Mouse (Mus musculus) limb, embryonic 13.5 days (tissue): Measurements from ENCODE around the gene Hist3h2ba. TPM values are rescaled to one million over a fixed set of nuclear protein-coding genes. Genes with fewer than 3 reads are reported as not detected.
A peak's percentile ranks its signal among the peaks of the same experiment; 100 is the strongest.

Source experiments
- ATAC-seq: fragments of 200-750 bp; cut with Nextera tagmentation; 2 replicates; pipeline ENCODE4 v1.8.0; 2017; ENCODE audit warnings: low read depth, moderate number of reproducible peaks, moderate TSS enrichment; ENCODE audit not compliant: low FRiP score
- H3K27ac ChIP-seq: fragments of 300-500 bp; sonication (generic); 2 replicates; pipeline ENCODE4 v1.5.1; 2015; ENCODE audit warnings: inconsistent platforms, mild to moderate bottlenecking, moderate library complexity
- H3K27me3 ChIP-seq: fragments of 300-500 bp; sonication (generic); 2 replicates; pipeline ENCODE4 v1.6.1; 2015; ENCODE audit warnings: mild to moderate bottlenecking, inconsistent platforms
- H3K36me3 ChIP-seq: fragments of 300-500 bp; sonication (generic); 2 replicates; pipeline ENCODE4 v1.6.1; 2015; ENCODE audit warnings: inconsistent platforms, mild to moderate bottlenecking, moderate library complexity
- H3K4me1 ChIP-seq: fragments of 300-500 bp; sonication (generic); 2 replicates; pipeline ENCODE4 v1.6.1; 2015; ENCODE audit warnings: inconsistent platforms
- H3K4me2 ChIP-seq: fragments of 300-500 bp; sonication (generic); replicated peaks from 2 replicates; pipeline ENCODE4 v1.6.1; 2015; ENCODE audit warnings: inconsistent platforms, mild to moderate bottlenecking, moderate library complexity
- H3K4me3 ChIP-seq: fragments of 300-500 bp; sonication (generic); 2 replicates; pipeline ENCODE4 v1.5.1; 2015; ENCODE audit warnings: moderate library complexity, mild to moderate bottlenecking, inconsistent platforms
- H3K9ac ChIP-seq: fragments of 300-500 bp; sonication (generic); 2 replicates; pipeline ENCODE4 v1.6.1; 2015; ENCODE audit warnings: mild to moderate bottlenecking, inconsistent platforms
- H3K9me3 ChIP-seq: fragments of 300-500 bp; sonication (generic); 2 replicates; pipeline ENCODE4 v1.6.1; 2016; ENCODE audit warnings: inconsistent platforms
- WGBS: fragments of 180-500 bp; shearing (Covaris S2); methylation state at CpG from one replicate; pipeline ENCODE4 v1.1.7; 2015; 5-methylcytosine and 5-hydroxymethylcytosine counted together
- polyA plus RNA-seq: library from polyadenylated mRNA; unstranded; fragments of >200 nt; fragmentation: Nextera tagmentation; extraction: Ambion mirVana; gene quantifications from 2 replicates; pipeline ENCODE4 v1.2.1, GENCODE M21; 2015

Hist3h2ba gene
- polyA plus RNA-seq, 1 experiment from 2014 or later, result 40.7 TPM

DNA sequence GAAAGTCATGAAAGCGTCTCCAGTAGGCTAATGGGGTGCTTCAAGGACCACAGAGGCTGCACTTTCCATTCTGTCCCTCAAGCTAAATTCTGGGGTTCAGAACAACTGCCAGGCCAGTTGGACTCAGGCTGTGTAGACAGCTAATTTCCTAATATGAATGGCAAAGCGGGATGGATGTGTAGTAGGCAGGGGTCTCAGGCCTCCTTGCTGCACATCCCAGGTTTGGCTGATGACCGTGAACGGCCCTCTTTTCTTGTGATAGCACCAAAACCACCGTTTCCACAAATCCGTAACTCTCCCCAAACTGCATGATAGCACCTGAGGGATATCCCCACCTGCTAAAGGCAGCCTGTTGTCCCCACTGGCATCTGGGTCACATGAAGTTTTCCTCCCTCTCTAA, 9.8 kb downstream of the Hist3h2ba start:
- Histone ChIP-seq H3K36me3 (peaks cover 14% of the 10 kb centered on the region), H3K9ac (no peak overlapping the region), H3K4me2 (no peak overlapping the region), H3K27me3 (peaks cover 32% of the 10 kb centered on the region), H3K4me1 (peaks cover 35% of the 10 kb centered on the region), H3K27ac (no peak overlapping the region), H3K9me3 (peaks cover 7% of the 10 kb centered on the region), H3K4me3 (no peak overlapping the region)
- no peak for ATAC-seq
- WGBS, result 87% methylated on average over 6 of the region's 6 CpGs

- Histone ChIP-seq H3K27ac (no peak overlapping the region), H3K4me3 (peak overlapping the region; percentile 48), H3K4me2 (peak overlapping the region; percentile 81), H3K9ac (peak overlapping the region; percentile 62; the same call in 1 of the 2 replicates), H3K4me1 (peaks cover 32% of the 10 kb centered on the region), H3K9me3 (peaks cover 7% of the 10 kb centered on the region), H3K27me3 (peaks cover 40% of the 10 kb centered on the region), H3K36me3 (peaks cover 14% of the 10 kb centered on the region)
- 38% methylated on average over 15 of the region's 15 CpGs for WGBS
- no peak for ATAC-seq
Observed at GRCm38 (mm10) chr11:58959186-58959825, 10.6 kb downstream of the Hist3h2ba start.

DNA sequence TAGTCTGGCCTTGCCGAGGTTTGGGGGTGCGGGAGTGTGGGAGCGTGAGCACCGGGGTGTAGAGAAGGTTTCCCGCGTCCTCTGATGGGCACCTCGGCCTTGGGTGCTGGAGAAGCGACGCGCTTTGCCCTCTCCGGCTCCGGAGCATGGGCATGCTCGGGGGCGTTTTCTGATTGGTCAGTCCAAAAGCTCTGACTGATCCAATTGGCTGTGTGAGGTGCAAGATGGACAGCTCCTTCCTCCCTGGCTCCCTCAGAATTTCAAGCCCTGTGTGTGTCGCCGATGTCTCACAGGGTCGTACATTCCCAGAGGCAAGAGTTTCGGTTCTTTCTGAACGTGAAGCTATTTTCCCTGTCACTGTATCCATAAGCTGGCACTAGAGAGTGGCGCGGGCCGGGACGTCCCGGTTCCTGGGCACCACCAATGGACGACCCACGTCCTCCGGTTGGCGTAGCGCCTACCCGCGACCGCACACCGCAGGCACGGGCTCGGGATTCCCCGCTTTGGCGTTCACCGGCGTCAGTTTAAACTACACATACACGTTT, 11.3 kb downstream of the Hist3h2ba start:
- H3K36me3 ChIP-seq, result peaks cover 14% of the 10 kb centered on the region
- peaks cover 32% of the 10 kb centered on the region for H3K4me1 ChIP-seq
- H3K4me3 ChIP-seq, result peak overlapping the region; percentile 48
- H3K4me2 ChIP-seq, result peak overlapping the region; percentile 81
- peak; percentile 48; the same call in 1 of the 2 replicates for ATAC-seq
- 5% methylated on average over 40 of the region's 40 CpGs for WGBS
- peak overlapping the region; percentile 62 for H3K9ac ChIP-seq
- H3K27ac ChIP-seq, result no peak overlapping the region
- peaks cover 7% of the 10 kb centered on the region for H3K9me3 ChIP-seq
- H3K27me3 ChIP-seq, result peaks cover 41% of the 10 kb centered on the region

DNA sequence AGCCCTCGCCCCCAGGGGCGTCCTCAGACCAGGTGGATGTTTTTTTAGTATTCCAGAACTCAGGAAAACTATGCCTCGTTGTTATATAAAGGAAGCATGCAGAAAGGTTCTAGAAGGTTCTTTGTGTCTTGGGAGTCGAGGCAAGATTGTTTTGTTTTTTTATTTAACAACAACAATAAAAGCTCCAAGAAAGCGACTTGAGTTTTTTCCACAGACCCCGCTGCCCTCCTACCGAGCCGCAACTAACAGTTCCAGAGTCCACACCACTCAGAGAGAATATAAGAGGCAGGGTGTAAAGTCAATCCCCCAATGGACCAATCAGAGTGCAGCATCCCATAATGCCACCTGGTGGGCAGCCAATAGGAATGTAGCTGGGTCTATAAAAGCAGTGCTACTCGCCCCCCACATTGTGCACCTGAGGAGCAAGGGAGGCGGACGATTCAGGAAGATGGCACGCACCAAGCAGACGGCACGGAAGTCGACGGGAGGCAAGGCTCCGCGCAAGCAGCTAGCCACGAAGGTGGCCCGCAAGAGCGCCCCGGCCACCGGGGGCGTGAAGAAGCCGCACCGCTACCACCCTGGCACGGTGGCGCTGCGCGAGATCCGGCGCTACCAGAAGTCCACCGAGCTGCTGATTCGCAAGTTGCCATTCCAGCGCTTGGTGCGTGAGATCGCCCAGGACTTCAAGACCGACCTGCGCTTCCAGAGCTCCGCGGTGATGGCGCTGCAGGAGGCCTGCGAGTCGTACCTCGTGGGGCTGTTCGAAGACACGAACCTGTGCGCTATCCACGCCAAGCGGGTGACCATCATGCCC, 12.9 kb downstream of the Hist3h2ba start:
- 57% methylated on average over 50 of the region's 50 CpGs for WGBS
- Histone ChIP-seq H3K27me3 (peaks cover 41% of the 10 kb centered on the region), H3K4me3 (0 out of 2 replicates have a peak overlapping the region, but pooled peaks have one; percentile 8), H3K27ac (no peak overlapping the region), H3K36me3 (peaks cover 14% of the 10 kb centered on the region), H3K9me3 (peaks cover 7% of the 10 kb centered on the region), H3K4me2 (no peak overlapping the region), H3K4me1 (peaks cover 24% of the 10 kb centered on the region), H3K9ac (no peak overlapping the region)
- ATAC-seq, result no peak

DNA sequence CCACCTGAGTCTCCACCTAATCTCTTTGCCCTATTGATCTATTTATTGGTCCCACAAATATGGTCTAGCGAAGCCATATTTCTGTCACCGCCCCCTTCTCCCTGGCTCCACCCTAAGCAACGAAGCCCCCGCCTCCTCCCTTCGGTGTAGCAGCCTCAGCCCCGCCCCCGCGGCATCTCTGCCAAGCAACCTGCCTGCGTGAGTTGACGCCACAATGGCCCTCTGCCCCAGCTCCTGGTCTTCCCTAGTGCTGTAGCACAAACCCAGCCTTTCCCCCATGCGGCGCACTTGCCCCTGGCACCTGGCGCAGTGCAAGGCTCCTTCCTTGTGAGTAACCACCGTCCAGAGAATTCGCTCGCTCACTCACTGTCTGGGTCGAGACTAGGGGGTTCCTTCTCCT, 14.8 kb downstream of the Hist3h2ba start:
- Histone ChIP-seq H3K9ac (no peak overlapping the region), H3K9me3 (peaks cover 7% of the 10 kb centered on the region), H3K27ac (no peak overlapping the region), H3K4me1 (peaks cover 12% of the 10 kb centered on the region), H3K4me2 (no peak overlapping the region), H3K36me3 (peaks cover 5% of the 10 kb centered on the region; the same call in 1 of the 2 replicates), H3K27me3 (peaks cover 37% of the 10 kb centered on the region), H3K4me3 (no peak overlapping the region)
- 37% methylated on average over 17 of the region's 17 CpGs for WGBS
- no peak for ATAC-seq

GRCm38 (mm10) chr11:58964216-58964615, 15.5 kb downstream of the Hist3h2ba start:
- WGBS, result 83% methylated on average over 7 of the region's 7 CpGs

GRCm38 (mm10) chr11:58965001-58965760, 16.5 kb downstream of the Hist3h2ba start:
- Histone ChIP-seq H3K4me1 (0 out of 2 replicates have a peak, but pooled peaks cover 1% of the 10 kb centered on the region), H3K27me3 (peaks cover 35% of the 10 kb centered on the region), H3K36me3 (peaks cover 11% of the 10 kb centered on the region), H3K9ac (no peak overlapping the region; the same call in 1 of the 2 replicates), H3K4me3 (no peak overlapping the region), H3K27ac (no peak overlapping the region), H3K4me2 (no peak overlapping the region), H3K9me3 (peaks cover 7% of the 10 kb centered on the region)
- no peak for ATAC-seq
- 52% methylated on average over 12 of the region's 12 CpGs for WGBS

More at GRCm38 (mm10) chr11:58964216-58964615, 15.5 kb downstream of the Hist3h2ba start:
- Histone ChIP-seq H3K36me3 (peaks cover 5% of the 10 kb centered on the region; the same call in 1 of the 2 replicates), H3K9ac (no peak overlapping the region), H3K4me2 (no peak overlapping the region), H3K4me1 (peaks cover 10% of the 10 kb centered on the region), H3K9me3 (peaks cover 7% of the 10 kb centered on the region), H3K4me3 (no peak overlapping the region), H3K27me3 (peaks cover 35% of the 10 kb centered on the region), H3K27ac (no peak overlapping the region)
- no peak for ATAC-seq

GRCm38 (mm10) chr11:58967346-58967745, 18.6 kb downstream of the Hist3h2ba start:
- no peak for ATAC-seq
- no peaks in the 10 kb centered on the region for H3K4me1 ChIP-seq
- H3K27me3 ChIP-seq, result peaks cover 21% of the 10 kb centered on the region
- H3K4me2 ChIP-seq, result no peak overlapping the region
- H3K9me3 ChIP-seq, result no peaks in the 10 kb centered on the region
- H3K4me3 ChIP-seq, result no peak overlapping the region
- H3K36me3 ChIP-seq, result peaks cover 33% of the 10 kb centered on the region
- H3K9ac ChIP-seq, result no peak overlapping the region
- 91% methylated on average over 1 of the region's 1 CpGs for WGBS
- no peak overlapping the region for H3K27ac ChIP-seq

- Histone ChIP-seq H3K27me3 (peaks cover 9% of the 10 kb centered on the region), H3K9ac (no peak overlapping the region), H3K4me2 (no peak overlapping the region), H3K27ac (no peak overlapping the region), H3K9me3 (no peaks in the 10 kb centered on the region), H3K4me1 (no peaks in the 10 kb centered on the region), H3K36me3 (peaks cover 36% of the 10 kb centered on the region), H3K4me3 (no peak overlapping the region)
- WGBS, result 86% methylated on average over 7 of the region's 7 CpGs
- no peak for ATAC-seq
Observed at GRCm38 (mm10) chr11:58968551-58968950, 19.8 kb downstream of the Hist3h2ba start.

DNA sequence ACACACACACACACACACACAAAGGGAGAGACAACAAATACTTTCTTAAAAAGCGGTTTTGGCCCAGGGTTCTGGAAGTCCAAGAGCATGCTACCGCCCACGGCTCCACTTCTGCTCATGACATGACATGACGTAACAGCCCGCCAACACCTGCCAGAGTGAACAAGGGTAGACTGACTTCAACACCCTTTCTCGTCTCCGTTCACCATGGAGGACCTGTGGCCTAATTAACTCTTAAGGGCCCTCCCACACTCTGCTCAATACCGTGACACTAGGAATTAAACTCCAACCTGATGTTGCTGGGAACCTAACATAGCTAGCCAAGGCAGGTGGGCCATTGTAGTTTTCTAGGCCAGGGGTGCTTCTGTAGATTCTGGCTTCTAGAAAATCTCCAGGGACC, 20.3 kb downstream of the Hist3h2ba start:
- peaks cover 40% of the 10 kb centered on the region for H3K36me3 ChIP-seq
- H3K27ac ChIP-seq, result no peak overlapping the region
- peaks cover 4% of the 10 kb centered on the region for H3K27me3 ChIP-seq
- no peak overlapping the region for H3K4me3 ChIP-seq
- ATAC-seq, result no peak
- H3K4me2 ChIP-seq, result no peak overlapping the region
- H3K9me3 ChIP-seq, result no peaks in the 10 kb centered on the region
- no peaks in the 10 kb centered on the region for H3K4me1 ChIP-seq
- no peak overlapping the region for H3K9ac ChIP-seq
- 87% methylated on average over 8 of the region's 8 CpGs for WGBS

DNA sequence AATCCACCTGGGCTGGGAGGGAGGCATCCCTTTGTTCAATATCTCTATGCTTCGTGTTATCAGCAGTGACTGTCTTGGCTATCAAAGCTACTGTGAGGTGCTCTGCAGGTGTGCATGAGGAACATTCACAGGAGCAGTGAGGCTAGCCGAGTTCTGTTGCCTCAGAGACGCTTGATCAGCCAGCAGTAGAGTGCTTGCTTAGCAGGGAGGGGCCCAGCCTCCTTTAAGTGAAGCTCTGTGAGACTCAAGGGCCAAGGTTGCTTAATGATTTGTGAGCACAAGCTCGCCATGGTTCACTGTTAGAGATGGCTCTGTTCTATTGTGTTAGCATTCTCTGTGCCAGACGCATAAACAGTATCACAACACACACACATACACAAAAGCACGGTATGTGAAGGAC, 20.9 kb downstream of the Hist3h2ba start:
- Histone ChIP-seq H3K36me3 (peaks cover 46% of the 10 kb centered on the region), H3K4me1 (no peaks in the 10 kb centered on the region)
- WGBS, result 84% methylated on average over 6 of the region's 6 CpGs

More for the DNA sequence above, 20.9 kb downstream of the Hist3h2ba start:
- no peak overlapping the region for H3K4me2 ChIP-seq
- no peak overlapping the region for H3K27ac ChIP-seq
- no peak overlapping the region for H3K4me3 ChIP-seq
- no peaks in the 10 kb centered on the region for H3K9me3 ChIP-seq
- no peak for ATAC-seq
- no peaks in the 10 kb centered on the region for H3K27me3 ChIP-seq
- no peak overlapping the region for H3K9ac ChIP-seq
